Mouse (Mus musculus): Measurements from ENCODE around the gene Hs6st3.

DNA sequence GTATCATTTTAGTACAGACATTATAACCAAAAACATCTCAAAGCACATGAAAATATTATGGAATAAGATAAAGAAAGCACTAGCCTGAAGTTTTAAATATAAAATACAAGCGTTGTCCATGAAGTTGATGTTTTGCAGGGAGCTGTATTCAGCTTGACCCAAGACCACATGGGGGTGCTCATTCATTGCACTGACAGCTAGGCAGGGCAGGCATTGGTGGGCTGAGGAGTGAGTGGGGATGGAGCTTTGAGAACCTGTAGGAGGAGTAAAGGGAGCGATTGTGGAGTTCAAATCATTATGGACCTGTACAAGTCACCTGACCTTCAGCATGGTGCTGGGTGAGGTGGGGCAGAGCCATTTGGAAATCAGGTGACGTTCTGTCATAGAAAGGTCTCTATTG lies 14.1 kb upstream of the Hs6st3 start:
- TF ChIP-seq CTCF (IDR thresholded peaks at IDR 0.05; ENCODE audit: control insufficient read depth, insufficient read depth, low read length) (no peak), POLR2A (IDR thresholded peaks at IDR 0.05; ENCODE audit: borderline replicate concordance, control insufficient read depth, low read depth, low read length) (no peak)
